Mouse (Mus musculus) MEL (cell line): Measurements from ENCODE around the gene Cdt1. TPM values are rescaled to one million over a fixed set of nuclear protein-coding genes. Genes with fewer than 3 reads are reported as not detected.

ENCODE experiments used
- DNase-seq: peaks from one replicate; pipeline ENCODE4 v3.0.0; 2011; ENCODE audit warnings: low read depth, low spot score
- H3K27ac ChIP-seq: 2 replicates; pipeline ENCODE4 v1.5.1; 2012; ENCODE audit warnings: low read depth, mild to moderate bottlenecking, control low read depth, low read length, moderate library complexity; ENCODE audit not compliant: control insufficient read depth
- H3K27me3 ChIP-seq, 2 experiments: fragments of 150-350 bp in 1 of 2; sonication (generic) in 1 of 2; 2 replicates each; pipeline ENCODE4 v1.6.1; 2012; ENCODE audit warnings: low read length in 2 of 2, mild to moderate bottlenecking in 2 of 2, improper control_type of control experiment in 1 of 2, moderate library complexity in 1 of 2; ENCODE audit not compliant: insufficient read depth in 2 of 2, control insufficient read depth in 1 of 2
- H3K36me3 ChIP-seq, 2 experiments: 2 replicates each; pipeline ENCODE4 v1.6.1; 2012 to 2014; ENCODE audit warnings: low read length in 2 of 2, improper control_type of control experiment in 1 of 2, inconsistent platforms in 1 of 2, mild to moderate bottlenecking in 1 of 2; ENCODE audit not compliant: insufficient read depth in 2 of 2, control insufficient read depth in 1 of 2
- H3K4me1 ChIP-seq, 2 experiments: fragments of 150-350 bp in 1 of 2; sonication (generic) in 1 of 2; 2 replicates each; pipeline ENCODE4 v1.6.1; 2012; ENCODE audit warnings: low read length in 2 of 2, improper control_type of control experiment in 1 of 2, mild to moderate bottlenecking in 1 of 2; ENCODE audit not compliant: insufficient read depth in 2 of 2, control insufficient read depth in 1 of 2
- H3K4me3 ChIP-seq, 2 experiments: fragments of 150-350 bp in 1 of 2; sonication (generic) in 1 of 2; 2 replicates each; pipeline ENCODE4 v1.5.1; 2012; ENCODE audit warnings: low read depth in 2 of 2, low read length in 2 of 2, mild to moderate bottlenecking in 2 of 2, moderate library complexity in 2 of 2, control low read depth in 1 of 2, improper control_type of control experiment in 1 of 2; ENCODE audit not compliant: control insufficient read depth in 1 of 2, insufficient read depth in 1 of 2
- H3K79me2 ChIP-seq: 2 replicates; pipeline ENCODE4 v1.6.1; 2012; ENCODE audit warnings: mild to moderate bottlenecking, low read length, moderate library complexity; ENCODE audit not compliant: control insufficient read depth, poor library complexity, insufficient read depth
- H3K9ac ChIP-seq: 2 replicates; pipeline ENCODE4 v1.6.1; 2012; ENCODE audit warnings: low read depth, mild to moderate bottlenecking, control low read depth, low read length, moderate library complexity; ENCODE audit not compliant: control insufficient read depth, poor library complexity, severe bottlenecking
- H3K9me3 ChIP-seq: fragments of 150-350 bp; sonication (generic); replicated peaks from 2 replicates; pipeline ENCODE4 v1.6.1; 2012; ENCODE audit warnings: mild to moderate bottlenecking, low read length, improper control_type of control experiment, moderate library complexity; ENCODE audit not compliant: insufficient read depth
- BHLHE40 ChIP-seq: IDR thresholded peaks from 2 replicates; pipeline ENCODE4 v1.6.1; 2012; ENCODE audit warnings: low read depth, mild to moderate bottlenecking, inconsistent platforms, low read length, improper control_type of control experiment, borderline replicate concordance
- CTCF ChIP-seq, 3 experiments: IDR thresholded peaks in 2 of 3; conservative IDR thresholded peaks in 1 of 3; 2 replicates each; pipeline ENCODE4 v1.5.1; 2011 to 2012; ENCODE audit warnings: low read length in 3 of 3, low read depth in 2 of 3, mild to moderate bottlenecking in 2 of 3, improper control_type of control experiment in 1 of 3, inconsistent platforms in 1 of 3, mixed read lengths in 1 of 3, moderate library complexity in 1 of 3; ENCODE audit not compliant: control insufficient read depth in 1 of 3, insufficient read depth in 1 of 3, poor library complexity in 1 of 3, severe bottlenecking in 1 of 3
- ELF1 ChIP-seq: IDR thresholded peaks from 2 replicates; pipeline ENCODE4 v1.6.1; 2014; ENCODE audit warnings: low read depth, mild to moderate bottlenecking, inconsistent platforms, low read length, improper control_type of control experiment, moderate library complexity
- GABPA ChIP-seq: IDR thresholded peaks from 2 replicates; pipeline ENCODE4 v1.6.1; 2012; ENCODE audit warnings: low read depth, mild to moderate bottlenecking, inconsistent platforms, low read length, improper control_type of control experiment, moderate library complexity
- HCFC1 ChIP-seq: IDR thresholded peaks from 2 replicates; pipeline ENCODE4 v1.6.1; 2012; ENCODE audit warnings: low read depth, mild to moderate bottlenecking, inconsistent platforms, low read length, improper control_type of control experiment, moderate library complexity
- MAFK ChIP-seq: IDR thresholded peaks from 2 replicates; pipeline ENCODE4 v1.6.1; 2011; ENCODE audit warnings: low read depth, mild to moderate bottlenecking, low read length, improper control_type of control experiment, borderline replicate concordance
- MAZ ChIP-seq: IDR thresholded peaks from 2 replicates; pipeline ENCODE4 v1.6.1; 2012; ENCODE audit warnings: low read depth, mild to moderate bottlenecking, inconsistent platforms, low read length, improper control_type of control experiment
- MXI1 ChIP-seq: IDR thresholded peaks from 2 replicates; pipeline ENCODE4 v1.6.1; 2011; ENCODE audit warnings: mild to moderate bottlenecking, low read depth, low read length, improper control_type of control experiment
- NELFE ChIP-seq: IDR thresholded peaks from 2 replicates; pipeline ENCODE4 v1.6.1; 2011; ENCODE audit warnings: low read depth, low read length, improper control_type of control experiment
- POLR2A ChIP-seq, 2 experiments: IDR thresholded peaks; 2 replicates each; pipeline ENCODE4 v1.6.1; 2011 to 2012; ENCODE audit warnings: low read length in 2 of 2, mild to moderate bottlenecking in 2 of 2, control low read depth in 1 of 2, improper control_type of control experiment in 1 of 2, low read depth in 1 of 2, moderate library complexity in 1 of 2; ENCODE audit not compliant: control insufficient read depth in 1 of 2, insufficient read depth in 1 of 2, poor library complexity in 1 of 2
- TAL1 ChIP-seq: IDR thresholded peaks from 2 replicates; pipeline ENCODE4 v1.6.1; 2012; ENCODE audit warnings: mild to moderate bottlenecking, inconsistent platforms, low read length, moderate library complexity, mixed read lengths
- TBP ChIP-seq: IDR thresholded peaks from 2 replicates; pipeline ENCODE4 v1.8.0; 2011; ENCODE audit warnings: low read depth, low read length, improper control_type of control experiment
- TCF12 ChIP-seq: IDR thresholded peaks from 2 replicates; pipeline ENCODE4 v1.6.1; 2014; ENCODE audit warnings: low read depth, mild to moderate bottlenecking, inconsistent platforms, low read length, improper control_type of control experiment, moderate library complexity
- UBTF ChIP-seq: IDR thresholded peaks from 2 replicates; pipeline ENCODE4 v1.6.1; 2012; ENCODE audit warnings: low read depth, mild to moderate bottlenecking, inconsistent platforms, low read length, improper control_type of control experiment, moderate library complexity, borderline replicate concordance; ENCODE audit not compliant: insufficient read depth
- USF1 ChIP-seq: IDR thresholded peaks from 2 replicates; pipeline ENCODE4 v1.6.1; 2014; ENCODE audit warnings: low read depth, mild to moderate bottlenecking, inconsistent platforms, low read length, improper control_type of control experiment, moderate library complexity
- ZKSCAN1 ChIP-seq: IDR thresholded peaks from 2 replicates; pipeline ENCODE4 v1.6.1; 2012; ENCODE audit warnings: low read depth, mild to moderate bottlenecking, inconsistent platforms, low read length, improper control_type of control experiment, moderate library complexity
- ZMIZ1 ChIP-seq: IDR thresholded peaks from 2 replicates; pipeline ENCODE4 v1.6.1; 2012; ENCODE audit warnings: low read depth, mild to moderate bottlenecking, inconsistent platforms, low read length, improper control_type of control experiment, moderate library complexity
- ZNF384 ChIP-seq: IDR thresholded peaks from 2 replicates; pipeline ENCODE4 v1.6.1; 2012; ENCODE audit warnings: low read depth, mild to moderate bottlenecking, inconsistent platforms, low read length, improper control_type of control experiment
- polyA plus RNA-seq, 2 experiments: library from polyadenylated mRNA; stranded (reverse) in 1 of 2; unstranded in 1 of 2; fragments of >175 nt in 1 of 2; fragments of >200 nt in 1 of 2; gene quantifications; 2 replicates each; pipeline versions ENCODE4 v1.2.1 to v1.2.4; 2012; ENCODE audit warnings: low replicate concordance in 2 of 2, low read depth in 1 of 2; ENCODE audit not compliant: insufficient read length in 2 of 2, insufficient read depth in 1 of 2, missing spikeins in 1 of 2
- total RNA-seq: library from RNA; depleted of rRNA; stranded (reverse); fragments of 300-350 nt; gene quantifications from 2 replicates; pipeline ENCODE4 v1.2.3, GENCODE M21; 2012

Gene Cdt1
- total and polyA plus RNA-seq, 3 experiments, result 74.6 to 84.5 TPM; not detected in 1

- peaks cover 0 to 10% of the 10 kb centered on the region in 2 experiments; a peak in 2 of 4 replicates for H3K36me3 ChIP-seq
- peak overlapping the region; percentile 80 to 89 for H3K4me3 ChIP-seq
- H3K9me3 ChIP-seq, result no peaks in the 10 kb centered on the region
- peak; percentile 25 for DNase-seq
- H3K9ac ChIP-seq, result peak overlapping the region; percentile 92
- H3K27me3 ChIP-seq, result no peaks in the 10 kb centered on the region
- TF ChIP-seq ZMIZ1 (0 out of 2 replicates have a peak, but pooled peaks have one; percentile 28), NELFE (peak; percentile 13; the same call in 1 of the 2 replicates), MAFK (peak; percentile 43; the same call in 1 of the 2 replicates), HCFC1 (no peak)
- peaks cover 4 to 10% of the 10 kb centered on the region in 2 experiments; a peak in 3 of 4 replicates for H3K4me1 ChIP-seq
- H3K79me2 ChIP-seq, result peaks cover 18% of the 10 kb centered on the region
- peak overlapping the region; percentile 64 for H3K27ac ChIP-seq
These were observed 6.9 kb downstream of the Cdt1 start for GRCm38 (mm10) chr8:122574667-122575251.

DNA sequence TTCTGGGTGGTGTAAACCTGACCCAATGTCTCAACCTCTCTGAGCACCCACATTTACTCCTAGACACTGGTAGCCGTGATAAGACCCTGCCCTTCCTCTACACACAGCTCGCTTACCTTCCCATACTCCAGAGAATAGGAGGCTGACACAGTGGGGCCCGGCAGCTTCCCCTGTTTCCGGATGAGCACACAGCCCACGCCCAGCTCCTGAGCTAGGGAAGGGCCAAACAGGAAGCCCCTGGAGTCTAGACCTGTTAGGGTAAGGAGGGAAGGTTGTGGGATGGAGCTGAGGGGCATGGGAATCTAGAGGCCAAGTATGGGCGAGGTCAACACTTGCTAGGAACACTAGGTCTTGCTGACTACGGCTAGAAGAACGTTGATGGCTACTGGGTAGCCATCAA, 7.5 kb downstream of the Cdt1 start:
- peaks cover 4 to 10% of the 10 kb centered on the region in 2 experiments; a peak in 3 of 4 replicates for H3K4me1 ChIP-seq
- peak overlapping the region; percentile 80 to 89 for H3K4me3 ChIP-seq
- peaks cover 0 to 10% of the 10 kb centered on the region in 2 experiments; a peak in 2 of 4 replicates for H3K36me3 ChIP-seq
- H3K79me2 ChIP-seq, result peaks cover 13% of the 10 kb centered on the region
- DNase-seq, result peak; percentile 49
- no peaks in the 10 kb centered on the region for H3K9me3 ChIP-seq
- H3K9ac ChIP-seq, result peak overlapping the region; percentile 92
- no peaks in the 10 kb centered on the region for H3K27me3 ChIP-seq
- no peak for TF ChIP-seq MAFK
- no peak for TF ChIP-seq USF1
- TF ChIP-seq GABPA, result no peak
- no peak for TF ChIP-seq ZNF384
- no peak for TF ChIP-seq TAL1
- TF ChIP-seq TCF12, result no peak
- TF ChIP-seq ELF1, result no peak
- no peak for TF ChIP-seq UBTF
- no peak for TF ChIP-seq TBP
- TF ChIP-seq MXI1, result no peak
- no peak for TF ChIP-seq ZKSCAN1
- TF ChIP-seq CTCF (IDR thresholded peaks at IDR 0.05 in 2 of 3, conservative IDR thresholded peaks at IDR 0.05 in 1 of 3; ENCODE audit: control insufficient read depth in 1 of 3, insufficient read depth in 1 of 3, low read depth in 2 of 3, low read length in 3 of 3, poor library complexity in 1 of 3, severe bottlenecking in 1 of 3), result no peak
- no peak for TF ChIP-seq BHLHE40
- TF ChIP-seq POLR2A (IDR thresholded peaks at IDR 0.05; ENCODE audit: control insufficient read depth in 1 of 2, insufficient read depth in 1 of 2, low read depth in 1 of 2, low read length in 2 of 2, poor library complexity in 1 of 2), result no peak; a peak in 1 of 4 replicates
- TF ChIP-seq MAZ, result no peak
- peak overlapping the region; percentile 64 for H3K27ac ChIP-seq
